ENCODE assay signal across 21 mouse cellular contexts in genomic region chr9:61105550-61106280, GRCm38 (mm10).
A peak's percentile ranks its signal among the peaks of the same experiment; 100 is the strongest.
DNase-seq lines count a peak whose midpoint lies in the region; ATAC-seq and TF ChIP-seq lines count a peak whose summit lies in the region.
"Had no signal": no experiment of that assay in that cellular context is flagged by ENCODE, and none has a peak within 500 bp of the region (broad histone marks: within the 10 kb centered on the region; RNA-seq: fewer than 3 reads in every experiment).

No protein-coding gene starts in this region.

- no peaks in the 10 kb centered on the region for H3K79me2 ChIP-seq in MEL (ENCODE audit: control insufficient read depth, insufficient read depth, low read length, poor library complexity)

- peak; percentile 12 to 15 for DNase-seq in left cerebral cortex, postnatal 36 days (ENCODE audit: low spot score in 2 of 2)
- DNase-seq in left cerebral cortex, adult 8-10 months (ENCODE audit: low spot score in 2 of 2), result no peak
- DNase-seq in B cell, adult 2 months, result peak; percentile 5 to 21
- DNase-seq in MEL (ENCODE audit: low read depth, low spot score), result peak; percentile 11
- no peak for DNase-seq in spleen, postnatal 14 days (ENCODE audit: low spot score in 2 of 2)
- no peak for DNase-seq in cerebellum, adult 9-10 months
- DNase-seq: adrenal gland, postnatal 14 days; cerebellum, postnatal 10 days; gastrocnemius, adult 2 months; heart, postnatal 4 days; kidney, adult 18-20 months; liver, embryonic 13.5 days; lung, adult 2 months; thymus, postnatal 14 days had no signal

- 0 out of 2 replicates have a peak, but pooled peaks have one; percentile 40 for ATAC-seq in monocyte, adult 5-6 weeks (replicated peaks; ENCODE audit: insufficient number of reproducible peaks, low FRiP score, low TSS enrichment, poor library complexity, severe bottlenecking)
- ATAC-seq: inflammation-experienced regulatory T-cells, adult 6 months; midbrain, embryonic 16.5 days had no signal

- H3K36me3 ChIP-seq in MEL (ENCODE audit: control insufficient read depth in 1 of 2, insufficient read depth in 2 of 2, low read length in 2 of 2), result no peaks in the 10 kb centered on the region
- H3K36me3 ChIP-seq: heart, embryonic 10.5 days; liver, embryonic 13.5 days had no signal

- H3K27me3 ChIP-seq in MEL (ENCODE audit: control insufficient read depth in 1 of 2, insufficient read depth in 2 of 2, low read length in 2 of 2), result peaks cover 0 to 2% of the 10 kb centered on the region in 2 experiments; a peak in 2 of 4 replicates
- H3K27me3 ChIP-seq: liver, embryonic 13.5 days had no signal

- H3K4me3 ChIP-seq in MEL (ENCODE audit: control insufficient read depth in 1 of 2, insufficient read depth in 1 of 2, low read depth in 2 of 2, low read length in 2 of 2), result no peak overlapping the region
- H3K4me3 ChIP-seq: gastrocnemius, adult 2 months; heart, embryonic 10.5 days; liver, embryonic 13.5 days had no signal

- no peak for TF ChIP-seq EP300 in MEL (IDR thresholded peaks at IDR 0.05; ENCODE audit: low read depth in 1 of 2, low read length in 2 of 2)

- H3K27ac ChIP-seq in MEL (ENCODE audit: control insufficient read depth, low read depth, low read length), result no peak overlapping the region
- H3K27ac ChIP-seq: gastrocnemius, adult 2 months; heart, embryonic 10.5 days; hindbrain, embryonic 14.5 days; kidney, postnatal 0 days; liver, embryonic 13.5 days; stomach, postnatal 0 days had no signal

- TF ChIP-seq RAD21 in MEL (IDR thresholded peaks at IDR 0.05; ENCODE audit: low read depth, low read length), result no peak

- no peaks in the 10 kb centered on the region for H3K4me1 ChIP-seq in MEL (ENCODE audit: control insufficient read depth in 1 of 2, insufficient read depth in 2 of 2, low read length in 2 of 2)
- H3K4me1 ChIP-seq: heart, embryonic 10.5 days; liver, embryonic 13.5 days had no signal

- H3K9ac ChIP-seq in MEL (ENCODE audit: control insufficient read depth, low read depth, low read length, poor library complexity, severe bottlenecking), result no peak overlapping the region
- H3K9ac ChIP-seq: hindbrain, embryonic 14.5 days; liver, embryonic 13.5 days had no signal

- intact Hi-C loops in left cerebral cortex, postnatal 36 days (cut with DNase I), result no loop called here

- no peak for TF ChIP-seq CTCF in MEL (IDR thresholded peaks at IDR 0.05 in 2 of 3, conservative IDR thresholded peaks at IDR 0.05 in 1 of 3; ENCODE audit: control insufficient read depth in 1 of 3, insufficient read depth in 1 of 3, low read depth in 2 of 3, low read length in 3 of 3, poor library complexity in 1 of 3, severe bottlenecking in 1 of 3)

- H3K9me3 ChIP-seq in MEL (replicated peaks; ENCODE audit: insufficient read depth, low read length), result no peaks in the 10 kb centered on the region
- H3K9me3 ChIP-seq: heart, embryonic 10.5 days; liver, embryonic 13.5 days had no signal

- no peak for TF ChIP-seq POLR2A in MEL (IDR thresholded peaks at IDR 0.05; ENCODE audit: control insufficient read depth in 1 of 2, insufficient read depth in 1 of 2, low read depth in 1 of 2, low read length in 2 of 2, poor library complexity in 1 of 2)

TF ChIP-seq in MEL, 35 proteins besides CTCF, POLR2A, EP300 and RAD21:
- TF ChIP-seq POLR2AphosphoS5 (IDR thresholded peaks at IDR 0.05; ENCODE audit: borderline replicate concordance, low read depth, low read length), result no peak
- TF ChIP-seq USF2 (IDR thresholded peaks at IDR 0.05; ENCODE audit: borderline replicate concordance in 1 of 2, insufficient read depth in 1 of 2, low read depth in 1 of 2, low read length in 2 of 2), result no peak
- no peak for TF ChIP-seq CHD1 (IDR thresholded peaks at IDR 0.05; ENCODE audit: low read depth, low read length)
- no peak for TF ChIP-seq MEF2A (IDR thresholded peaks at IDR 0.05; ENCODE audit: extremely low read depth, insufficient replicate concordance, low read depth, low read length, poor library complexity, severe bottlenecking)
- no peak for TF ChIP-seq NRF1 (IDR thresholded peaks at IDR 0.05; ENCODE audit: insufficient read depth, low read depth, low read length, poor library complexity, severe bottlenecking)
- no peak for TF ChIP-seq MYB (IDR thresholded peaks at IDR 0.05; ENCODE audit: low read depth, low read length)
- TF ChIP-seq POLR2AphosphoS2 (IDR thresholded peaks at IDR 0.05; ENCODE audit: low read length), result no peak
- no peak for TF ChIP-seq ELF1 (IDR thresholded peaks at IDR 0.05; ENCODE audit: low read depth, low read length)
- no peak for TF ChIP-seq NELFE (IDR thresholded peaks at IDR 0.05; ENCODE audit: low read depth, low read length)
- TF ChIP-seq KAT2A (conservative IDR thresholded peaks at IDR 0.05; ENCODE audit: low read depth, low read length), result no peak
- TF ChIP-seq ZNF384 (IDR thresholded peaks at IDR 0.05; ENCODE audit: low read depth, low read length), result no peak
- TF ChIP-seq USF1 (IDR thresholded peaks at IDR 0.05; ENCODE audit: low read depth, low read length), result no peak
- TF ChIP-seq E2F4 (IDR thresholded peaks at IDR 0.05; ENCODE audit: borderline replicate concordance, low read depth, low read length), result no peak
- TF ChIP-seq BHLHE40 (IDR thresholded peaks at IDR 0.05; ENCODE audit: borderline replicate concordance, low read depth, low read length), result no peak
- no peak for TF ChIP-seq SMC3 (IDR thresholded peaks at IDR 0.05; ENCODE audit: low read depth, low read length)
- no peak for TF ChIP-seq HCFC1 (IDR thresholded peaks at IDR 0.05; ENCODE audit: low read depth, low read length)
- no peak for TF ChIP-seq UBTF (IDR thresholded peaks at IDR 0.05; ENCODE audit: borderline replicate concordance, insufficient read depth, low read depth, low read length)
- no peak for TF ChIP-seq GABPA (IDR thresholded peaks at IDR 0.05; ENCODE audit: low read depth, low read length)
- TF ChIP-seq MAFK (IDR thresholded peaks at IDR 0.05; ENCODE audit: borderline replicate concordance, low read depth, low read length), result no peak
- TF ChIP-seq SIN3A (IDR thresholded peaks at IDR 0.05; ENCODE audit: low read length), result no peak

Comparison
In these comparisons a context has a peak if more than half of its experiments do, and no peak if none do; other contexts are left out.
1. DNase-seq: peak in left cerebral cortex, postnatal 36 days (2 of 2), B cell, adult 2 months (2 of 2) and MEL (single experiment); none in left cerebral cortex, adult 8-10 months (0 of 2), spleen, postnatal 14 days (0 of 2) and cerebellum, adult 9-10 months (single experiment).